Mouse (Mus musculus): ENCODE results near the gene 1700018F24Rik.
"Not testable (repeated sequence)": the region's sequence is repeated elsewhere in the genome, so short reads cannot be mapped to it uniquely, and the experiment has no call there.

1700018F24Rik gene

DNA sequence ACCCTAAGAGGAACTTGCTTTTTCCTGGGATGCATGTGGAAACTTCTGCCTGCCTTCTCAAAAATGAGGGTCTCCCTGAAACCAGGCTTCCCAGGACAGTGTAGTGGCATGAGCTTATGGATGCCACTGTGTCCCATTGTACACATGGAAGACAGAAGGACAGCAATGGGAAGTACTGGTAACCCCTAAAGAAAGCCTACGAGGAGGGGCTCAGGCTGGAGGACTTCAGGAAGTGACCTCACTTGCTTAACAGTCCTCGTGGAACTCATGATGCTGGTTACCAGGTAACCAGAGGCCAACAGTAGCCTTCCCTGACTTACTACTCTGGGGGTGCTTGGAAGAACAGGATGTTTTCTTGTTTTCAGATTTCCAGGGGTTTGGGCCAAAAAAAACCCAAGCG, at the start of gene 1700018F24Rik:
Gene 1700018F24Rik (plus strand): TSS at position 301 of the 400 bp plus-strand sequence.
- DNase-seq (ENCODE audit: low spot score in 2 of 2) = not testable (repeated sequence)

DNA sequence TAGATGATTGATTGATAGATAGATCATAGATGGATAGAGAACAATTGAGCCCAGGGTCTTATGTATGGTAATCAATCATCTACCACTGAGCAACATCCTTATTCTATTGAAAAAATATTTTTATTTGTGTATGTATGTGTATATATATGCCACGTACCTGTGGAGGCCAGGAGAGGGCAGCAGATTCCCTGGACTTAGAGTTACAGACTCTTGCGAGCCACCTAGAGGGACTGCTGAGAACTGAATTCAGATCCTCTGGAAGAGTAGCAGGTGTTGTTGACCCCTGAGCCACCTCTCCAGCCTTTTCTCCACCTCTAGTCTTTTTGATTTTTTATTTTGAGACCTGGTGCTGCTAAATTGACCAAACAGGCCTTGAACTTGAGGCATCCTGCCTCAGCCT, 44.3 kb upstream of the 1700018F24Rik start:
- no peak for DNase-seq (ENCODE audit: low spot score in 2 of 2)

DNA sequence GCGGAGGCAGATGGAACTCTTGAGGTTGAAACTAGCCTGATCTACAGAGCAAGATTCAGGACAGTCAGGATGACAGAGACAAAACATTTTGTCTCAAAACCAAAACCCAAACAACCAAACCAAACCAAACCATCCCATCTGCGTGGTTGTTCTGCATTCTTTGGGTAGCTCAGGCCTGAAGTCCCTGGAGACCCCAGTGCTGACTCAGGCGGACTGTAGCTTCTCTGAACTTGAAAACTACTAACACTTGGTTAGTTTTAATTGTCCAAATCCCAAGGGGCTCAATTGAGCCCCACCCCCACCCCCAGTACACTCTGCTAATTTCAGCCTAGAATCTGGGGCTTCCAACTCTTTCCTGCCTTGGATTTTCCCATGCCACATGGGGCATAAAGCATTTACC, 39.4 kb upstream of the 1700018F24Rik start:
- no peak for DNase-seq (ENCODE audit: low spot score in 2 of 2)

DNA sequence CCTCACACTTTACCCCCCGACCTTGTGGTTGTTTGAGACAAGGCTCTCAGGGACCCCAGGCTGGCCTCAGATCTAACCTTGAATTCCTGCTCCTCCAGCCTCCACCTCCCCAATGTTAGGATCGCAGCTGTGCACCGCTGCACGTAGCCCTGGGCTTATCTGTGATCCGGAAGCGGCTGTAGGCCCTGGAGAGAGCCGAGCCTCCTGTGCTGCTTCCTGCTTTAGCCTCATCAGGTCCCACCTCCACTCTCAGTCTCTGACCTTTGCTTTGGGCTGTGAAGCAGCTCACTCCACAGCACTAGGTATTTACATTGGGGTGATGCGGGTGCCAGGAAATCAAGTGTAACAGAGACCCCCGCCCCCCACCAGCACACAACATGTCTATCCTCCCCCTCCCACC, 38.3 kb upstream of the 1700018F24Rik start:
- no peak for DNase-seq (ENCODE audit: low spot score in 2 of 2)

DNA sequence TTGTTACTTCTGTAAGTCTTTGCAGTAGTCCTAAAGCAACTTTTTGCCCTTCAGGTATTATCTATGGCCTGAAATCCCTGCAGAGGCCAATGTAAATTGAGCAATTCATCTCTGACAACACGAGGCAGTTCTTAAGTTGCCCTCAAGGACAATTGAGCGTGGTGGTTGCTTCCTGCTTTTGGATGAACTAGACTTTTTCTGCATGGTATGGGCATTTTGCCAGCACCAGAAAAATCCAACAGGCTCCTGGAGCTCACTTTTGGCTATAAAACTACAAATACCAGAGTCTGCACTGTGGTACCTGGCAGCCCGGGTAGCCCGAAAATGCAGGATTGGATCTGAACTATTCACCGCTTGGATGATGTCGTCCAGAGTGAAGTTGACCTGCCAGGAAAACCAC, 37.2 kb upstream of the 1700018F24Rik start:
- DNase-seq (ENCODE audit: low spot score in 2 of 2) = no peak

DNA sequence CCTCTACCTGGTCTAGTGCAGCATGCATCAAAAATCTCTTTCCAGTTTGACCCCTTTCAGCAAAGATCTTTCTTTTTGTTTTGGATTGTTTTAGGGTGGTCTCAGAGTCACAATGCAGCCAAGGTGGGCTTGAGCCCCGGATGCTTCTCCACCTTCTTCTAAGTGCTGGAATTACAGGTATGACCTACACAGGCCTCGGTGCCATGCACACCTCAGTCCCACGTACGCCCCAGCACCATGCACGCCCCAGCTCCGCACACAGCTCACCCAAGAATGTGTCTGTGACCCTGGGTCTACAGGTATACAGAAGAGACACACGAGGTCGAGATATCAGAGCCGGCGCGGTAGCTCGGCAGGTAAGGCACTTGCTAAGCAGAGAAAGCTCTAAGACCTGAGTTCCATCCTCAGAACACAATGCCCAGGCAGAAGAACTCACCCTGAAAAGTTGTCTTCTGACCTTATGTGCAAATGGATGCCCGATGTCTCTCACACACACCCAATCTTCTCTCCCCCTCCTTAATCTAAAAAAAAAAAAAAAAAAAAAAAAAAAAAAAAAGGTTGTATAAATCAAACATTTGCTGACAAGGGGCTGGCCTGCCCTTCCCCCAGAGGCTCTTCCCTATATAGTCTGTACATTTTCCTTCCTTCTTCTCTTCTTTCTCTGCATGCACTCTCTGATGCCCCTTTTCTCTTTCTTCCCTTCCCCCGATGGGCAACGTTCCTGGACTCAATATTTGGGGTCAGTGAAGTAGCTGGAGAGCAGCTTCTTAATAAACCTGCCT, 33.7 kb upstream of the 1700018F24Rik start:
- DNase-seq (ENCODE audit: low spot score in 2 of 2) = no peak

DNA sequence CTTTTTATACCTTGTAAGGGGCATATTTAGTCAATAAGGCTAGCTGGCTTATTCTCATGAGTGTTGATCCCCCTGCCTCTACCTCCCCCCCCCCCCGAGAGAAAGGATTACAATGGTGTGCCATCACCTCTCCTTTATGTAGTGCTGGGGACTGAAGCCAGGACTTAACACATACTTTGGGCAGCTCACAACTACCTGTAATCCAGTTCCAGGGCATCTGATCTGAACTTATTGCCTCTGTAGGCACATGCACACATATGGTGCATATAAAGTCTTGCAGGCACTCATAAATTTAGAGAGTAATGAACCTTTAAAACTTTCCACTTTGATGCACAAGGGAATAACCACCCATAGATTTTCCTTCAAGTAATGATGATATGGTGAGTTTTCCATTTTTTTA, 28.5 kb upstream of the 1700018F24Rik start:
- DNase-seq (ENCODE audit: low spot score in 2 of 2) = no peak

DNA sequence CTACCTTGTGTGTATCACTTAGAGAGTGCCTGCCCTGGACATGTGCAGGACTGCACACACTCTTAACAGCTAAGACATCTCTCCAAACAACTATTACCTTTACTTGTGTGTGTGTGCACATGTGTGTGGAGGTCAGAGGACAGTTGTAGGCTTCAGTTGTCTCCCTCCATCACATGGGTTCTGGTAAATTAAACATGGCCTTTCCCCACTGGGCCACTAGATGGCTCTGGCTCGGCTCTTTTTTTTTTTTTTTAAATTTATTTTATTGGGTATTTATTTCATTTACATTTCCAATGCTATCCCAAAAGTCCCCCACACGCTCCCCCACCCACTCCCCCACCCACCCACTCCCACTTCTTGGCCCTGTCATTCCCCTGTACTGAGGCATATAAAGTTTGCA, 26.0 kb upstream of the 1700018F24Rik start:
- DNase-seq (ENCODE audit: low spot score in 2 of 2) = not testable (repeated sequence)

DNA sequence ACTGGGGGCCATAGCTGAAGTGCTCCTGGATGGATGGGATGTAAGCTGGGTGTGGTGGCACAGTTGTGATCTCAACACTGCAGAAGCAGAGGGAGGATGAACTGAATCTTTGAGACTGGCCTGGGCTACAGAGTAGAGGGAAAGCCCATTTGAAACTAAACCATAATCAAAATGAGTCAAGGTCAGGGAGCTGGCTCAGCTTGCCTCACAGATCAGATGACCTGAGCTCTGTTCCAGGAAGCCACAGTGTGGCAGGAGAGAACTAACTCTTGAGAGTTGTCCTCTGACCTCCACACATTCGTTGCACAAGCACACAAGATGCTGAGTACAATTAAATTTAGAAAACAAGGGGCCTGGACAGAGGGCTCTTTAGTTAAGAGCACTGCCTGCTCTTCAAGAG, 22.5 kb upstream of the 1700018F24Rik start:
- DNase-seq (ENCODE audit: low spot score in 2 of 2) = not testable (repeated sequence)

DNA sequence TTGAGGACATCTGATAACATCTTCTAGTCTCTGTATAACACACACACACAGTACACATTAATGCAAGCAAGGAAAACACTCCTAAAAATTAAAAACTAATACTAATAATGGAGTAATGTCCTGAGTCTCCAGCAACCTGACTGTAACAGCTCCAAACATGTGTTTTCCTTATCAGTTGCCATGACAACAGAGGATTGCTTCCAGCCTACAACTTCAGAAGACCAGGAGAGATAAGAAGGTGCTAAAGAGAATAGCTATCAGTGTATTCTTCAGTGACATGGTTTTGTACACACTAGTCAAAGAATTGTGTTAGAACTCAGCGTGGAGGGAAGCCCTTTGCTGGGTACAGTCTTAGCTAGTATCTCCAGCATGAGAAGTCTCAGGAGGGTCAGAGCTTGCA, 22.1 kb upstream of the 1700018F24Rik start:
- not testable (repeated sequence) for DNase-seq (ENCODE audit: low spot score in 2 of 2)

DNA sequence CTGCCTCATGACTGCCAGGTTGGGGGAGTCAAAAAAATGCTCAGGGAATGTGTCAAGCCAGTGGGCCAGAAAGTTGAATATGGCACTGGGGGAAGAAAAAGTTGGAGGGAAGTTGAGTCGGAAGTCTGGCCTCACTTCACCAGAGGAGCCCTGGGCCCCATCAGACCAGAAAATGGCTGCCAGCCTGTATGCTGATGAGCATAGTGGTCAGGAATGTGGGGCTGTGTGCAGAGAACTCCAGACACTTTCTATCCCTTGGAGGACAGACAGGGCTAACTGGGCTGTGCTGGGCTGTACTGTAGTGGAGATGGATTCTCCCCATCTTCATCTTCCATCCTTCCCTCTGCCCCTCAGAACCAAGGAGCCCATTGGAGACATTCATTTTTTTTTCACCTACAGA, 12.3 kb upstream of the 1700018F24Rik start:
- DNase-seq (ENCODE audit: low spot score in 2 of 2) = not testable (repeated sequence)

DNA sequence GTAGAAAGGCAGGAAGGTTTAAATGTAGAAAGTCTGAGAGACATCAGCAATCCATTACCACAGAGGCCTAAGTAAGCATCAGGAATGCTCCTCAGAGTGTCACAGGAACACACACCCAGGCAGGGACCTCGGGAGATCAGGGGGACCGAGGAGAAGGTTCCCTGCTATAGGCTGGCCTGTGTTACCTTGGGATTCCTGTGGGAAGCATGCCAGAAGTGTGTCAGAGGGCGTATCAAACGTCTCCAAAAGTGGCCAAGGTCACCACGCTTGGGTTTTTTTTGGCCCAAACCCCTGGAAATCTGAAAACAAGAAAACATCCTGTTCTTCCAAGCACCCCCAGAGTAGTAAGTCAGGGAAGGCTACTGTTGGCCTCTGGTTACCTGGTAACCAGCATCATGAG, 10.4 kb upstream of the 1700018F24Rik start, which contains the start of gene Gm4871:
Gene Gm4871 (minus strand): TSS at position 364 of the 400 bp plus-strand sequence.
- DNase-seq (ENCODE audit: low spot score in 2 of 2) = not testable (repeated sequence)

DNA sequence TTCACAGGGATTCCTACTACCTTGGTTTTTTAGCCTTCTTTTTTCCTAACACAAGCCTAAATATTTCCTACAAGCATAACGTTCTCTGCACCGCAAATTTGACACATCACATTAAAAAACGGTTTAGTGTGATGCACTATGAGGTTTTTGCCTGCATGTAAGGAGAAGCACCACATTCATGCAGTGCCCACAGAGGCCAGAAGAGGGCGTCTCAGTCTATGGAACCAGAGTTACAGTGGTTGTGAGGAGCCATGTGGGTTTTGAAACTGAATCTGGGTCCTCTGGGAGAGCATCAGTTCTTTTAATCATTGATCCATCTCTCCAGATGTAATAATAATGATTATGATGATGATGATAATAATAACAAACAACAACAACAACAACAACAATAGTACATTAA, 1.2 kb upstream of the 1700018F24Rik start:
- no peak for DNase-seq (ENCODE audit: low spot score in 2 of 2)

DNA sequence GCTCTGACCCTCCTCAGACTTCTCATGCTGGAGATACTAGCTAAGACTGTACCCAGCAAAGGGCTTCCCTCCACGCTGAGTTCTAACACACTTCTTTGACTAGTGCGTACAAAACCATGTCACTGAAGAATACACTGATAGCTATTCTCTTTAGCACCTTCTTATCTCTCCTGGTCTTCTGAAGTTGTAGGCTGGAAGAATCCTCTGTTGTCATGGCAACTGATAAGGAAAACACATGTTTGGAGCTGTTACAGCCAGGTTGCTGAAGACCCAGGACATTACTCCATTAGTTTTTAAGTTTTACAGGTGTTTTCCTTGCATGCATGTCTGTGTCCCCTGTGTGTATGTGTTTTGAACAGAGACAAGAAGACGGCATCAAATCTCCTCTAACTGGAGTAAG, 11.4 kb downstream of the 1700018F24Rik start:
- not testable (repeated sequence) for DNase-seq (ENCODE audit: low spot score in 2 of 2)

DNA sequence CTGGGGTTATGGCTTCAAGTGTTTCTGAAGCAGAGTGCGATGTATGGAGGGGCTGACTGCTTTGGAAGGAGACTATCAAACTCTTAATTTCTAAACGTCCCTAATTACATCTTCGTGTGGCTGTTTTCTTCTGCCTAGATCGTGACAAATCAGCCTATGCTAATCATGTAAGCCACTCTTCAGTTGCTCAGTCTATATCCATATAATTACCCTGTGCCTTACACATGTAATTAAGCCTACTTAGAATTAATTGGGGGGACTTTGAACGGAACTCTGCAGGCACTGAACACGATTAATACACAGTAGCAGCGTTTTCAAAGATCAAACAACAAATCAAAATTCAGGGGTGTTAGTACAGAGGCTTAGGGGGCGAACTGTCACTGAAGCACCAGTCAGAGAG, 15.1 kb downstream of the 1700018F24Rik start:
- no peak for DNase-seq (ENCODE audit: low spot score in 2 of 2)

DNA sequence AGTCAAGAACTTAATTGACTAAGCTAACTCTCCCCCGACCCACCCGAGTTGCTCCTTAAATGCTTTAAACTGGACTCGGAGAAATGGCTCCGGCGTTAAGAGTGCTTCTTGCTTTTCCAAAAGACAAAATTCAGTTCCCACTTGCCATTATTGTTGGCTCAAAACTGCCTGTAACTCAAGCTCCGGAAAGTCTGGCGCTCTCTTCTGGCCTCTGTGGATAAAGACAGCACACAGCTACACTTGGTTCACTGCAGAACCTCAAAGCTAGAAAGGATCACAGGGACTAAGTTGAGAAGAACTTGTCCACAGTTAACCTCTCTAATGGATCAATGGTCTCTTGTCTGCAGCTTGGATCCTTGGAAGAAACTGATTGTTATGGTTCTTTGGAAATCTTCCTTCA, 15.9 kb downstream of the 1700018F24Rik start:
- no peak for DNase-seq (ENCODE audit: low spot score in 2 of 2)

DNA sequence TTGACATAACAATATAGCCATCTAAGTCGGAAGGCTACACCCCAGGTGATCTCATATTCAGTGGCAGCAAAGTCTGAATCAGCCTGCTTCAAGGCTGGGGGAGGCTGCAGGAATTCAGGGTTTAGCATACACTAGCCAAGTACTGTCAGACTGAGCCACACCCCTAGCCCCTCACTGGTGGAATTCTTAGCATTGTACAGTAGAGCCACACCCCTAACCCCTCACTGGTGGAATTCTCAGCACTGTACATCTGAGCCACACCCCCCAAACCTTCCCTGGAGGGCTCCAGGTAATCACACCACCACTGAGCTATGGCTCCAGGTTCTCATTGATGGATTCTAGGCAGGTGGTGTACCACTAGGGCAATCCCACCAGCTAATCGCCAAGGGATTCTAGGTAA, 16.7 kb downstream of the 1700018F24Rik start:
- no peak for DNase-seq (ENCODE audit: low spot score in 2 of 2)

DNA sequence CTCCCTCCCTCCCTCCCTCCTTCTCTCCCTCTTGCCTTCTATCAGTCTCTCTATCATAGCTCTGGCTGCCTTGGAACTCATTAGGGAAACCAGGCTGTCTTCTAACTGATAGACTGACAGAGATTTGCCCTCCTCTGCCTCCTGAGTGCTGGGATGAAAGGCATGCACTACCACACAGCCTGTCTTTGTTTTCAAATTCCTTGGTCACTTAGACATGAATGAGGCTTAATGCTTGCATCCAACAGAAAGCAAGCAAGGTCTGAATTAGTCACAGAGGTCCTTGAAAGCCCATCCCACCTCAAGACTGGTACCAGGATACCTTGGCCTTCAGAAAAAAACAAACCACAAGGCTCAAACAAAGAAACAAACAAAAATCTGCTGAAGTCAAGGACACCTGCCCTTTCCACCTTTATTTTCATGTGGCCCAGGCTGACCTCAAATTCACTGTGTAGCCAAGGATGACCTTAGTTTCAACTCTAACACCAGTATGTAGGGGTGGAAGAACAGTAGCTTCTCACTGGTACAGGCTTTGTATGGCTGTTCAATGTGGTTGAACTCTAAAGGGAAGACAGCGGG, 22.1 kb downstream of the 1700018F24Rik start:
- DNase-seq (ENCODE audit: low spot score in 2 of 2) = no peak

DNA sequence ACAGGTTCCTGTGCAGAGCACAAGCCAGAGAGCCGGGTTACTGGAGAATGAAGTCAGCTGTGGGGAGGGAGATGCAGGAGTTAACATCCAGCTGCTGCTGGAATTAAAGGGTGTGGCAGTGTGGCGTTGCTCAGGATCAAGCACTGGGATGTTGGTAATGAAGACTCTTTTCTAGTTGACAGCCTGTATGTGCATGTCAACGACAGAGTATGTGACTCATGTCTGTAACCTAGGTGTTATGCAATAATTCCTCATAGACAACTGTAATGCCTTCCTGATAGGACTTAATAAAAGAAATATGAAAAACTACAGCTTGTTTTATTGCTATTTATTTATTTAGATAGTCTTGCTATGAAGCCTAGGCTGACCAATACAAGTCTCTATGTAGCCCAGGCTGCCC, 26.1 kb downstream of the 1700018F24Rik start:
- DNase-seq (ENCODE audit: low spot score in 2 of 2) = no peak

DNA sequence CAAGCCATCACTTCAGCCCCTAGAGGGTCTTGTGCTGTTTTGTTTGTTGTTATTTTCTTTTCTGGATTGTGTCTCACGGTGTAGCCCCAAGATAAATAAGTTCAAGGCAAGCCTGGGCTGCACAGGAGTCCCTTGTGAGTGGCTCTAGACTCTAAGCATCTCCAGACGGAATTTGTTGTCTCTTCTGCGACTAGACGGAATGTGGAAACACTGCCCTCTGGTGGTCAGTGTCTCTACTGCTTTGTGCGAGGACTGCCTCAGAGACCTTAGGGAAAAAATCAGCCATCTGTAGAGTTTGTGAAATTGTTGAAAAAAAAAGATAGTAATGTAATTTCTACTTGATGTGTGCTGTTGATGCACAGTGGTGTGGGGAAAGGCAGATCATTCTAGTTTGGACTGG, 26.9 kb downstream of the 1700018F24Rik start:
- DNase-seq (ENCODE audit: low spot score in 2 of 2) = peak; percentile 47 to 72

DNA sequence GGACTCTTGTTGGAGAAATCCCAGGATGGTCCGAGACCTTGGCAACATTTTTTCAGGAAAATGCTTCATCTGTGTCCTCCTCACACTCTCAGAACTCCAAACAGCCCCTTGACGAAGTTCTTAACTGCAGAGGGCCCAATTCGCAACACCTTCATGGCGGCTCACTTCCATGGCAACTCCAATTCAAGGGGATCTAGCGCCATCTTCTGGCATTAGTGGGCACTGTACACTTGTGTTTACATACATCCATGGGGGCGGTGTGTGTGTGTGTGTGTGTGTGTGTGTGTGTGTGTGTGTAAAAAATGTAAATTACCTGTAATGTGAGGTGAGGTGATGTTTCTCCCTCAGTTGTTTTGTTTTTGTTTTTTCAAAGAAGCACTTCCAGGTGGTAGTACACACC, 28.6 kb downstream of the 1700018F24Rik start:
- no peak for DNase-seq (ENCODE audit: low spot score in 2 of 2)

DNA sequence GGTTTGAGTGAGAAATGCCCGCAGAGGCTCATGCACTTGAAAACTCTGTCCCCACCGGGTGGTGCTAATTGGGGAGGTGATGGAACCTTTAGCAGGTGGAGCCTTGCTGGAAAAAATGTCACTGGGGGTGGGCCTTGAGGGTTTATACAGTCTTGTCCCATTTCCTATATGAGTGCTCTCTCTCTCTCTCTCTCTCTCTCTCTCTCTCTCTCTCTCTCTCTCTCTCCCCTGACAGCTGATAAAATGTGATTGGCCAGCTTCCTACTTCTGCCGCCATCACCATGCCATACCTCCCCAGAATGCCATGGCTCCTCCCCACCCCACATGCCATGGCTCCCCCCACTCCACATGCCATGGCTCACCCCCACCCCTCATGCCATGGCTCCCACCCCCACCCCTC, 32.3 kb downstream of the 1700018F24Rik start:
- DNase-seq (ENCODE audit: low spot score in 2 of 2) = no peak

DNA sequence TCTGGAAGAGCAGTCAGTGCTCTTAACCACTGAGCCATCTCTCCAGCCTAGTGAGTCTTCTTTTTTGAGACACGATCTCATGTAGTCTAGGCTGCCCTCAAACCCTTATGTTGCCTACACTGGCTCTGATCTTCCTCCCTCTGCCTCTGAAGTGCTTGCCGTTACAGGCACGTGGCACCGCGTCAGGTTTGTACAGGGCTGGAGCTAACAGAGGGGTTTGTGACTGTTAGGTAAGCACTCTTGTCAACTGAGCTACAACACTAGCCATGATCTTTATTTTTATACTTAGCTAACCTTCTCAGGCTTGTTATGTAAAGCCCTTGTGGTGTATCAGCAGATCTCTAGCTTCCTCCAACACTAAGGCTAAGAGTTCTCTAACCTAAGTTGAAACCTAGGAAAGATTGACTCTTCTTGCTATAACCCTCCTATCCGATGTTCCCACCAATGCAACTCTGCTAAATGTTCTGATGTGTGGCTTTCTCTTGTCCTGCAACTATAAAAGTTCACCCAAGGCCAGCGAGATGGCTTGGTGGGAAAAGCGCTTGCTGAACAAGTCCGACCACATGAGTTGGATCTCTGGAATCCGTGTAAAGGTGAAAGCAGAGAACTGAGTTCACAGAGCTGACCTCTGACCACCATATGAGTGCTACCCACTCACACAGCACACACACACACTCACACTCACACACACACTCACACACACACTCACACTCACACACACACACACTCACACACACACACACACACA, 39.2 kb downstream of the 1700018F24Rik start:
- DNase-seq (ENCODE audit: low spot score in 2 of 2) = no peak
